Mouse (Mus musculus) hindlimb bud, embryonic 11.5 days (tissue): ENCODE measurements around the gene Cldn34c4.

Experiments used
- DNase-seq: peaks from one replicate; pipeline ENCODE4 v3.0.0-alpha.2; 2012; ENCODE audit warnings: low read depth, low spot score; ENCODE audit errors: extremely low spot score

The Cldn34c4 gene

DNA sequence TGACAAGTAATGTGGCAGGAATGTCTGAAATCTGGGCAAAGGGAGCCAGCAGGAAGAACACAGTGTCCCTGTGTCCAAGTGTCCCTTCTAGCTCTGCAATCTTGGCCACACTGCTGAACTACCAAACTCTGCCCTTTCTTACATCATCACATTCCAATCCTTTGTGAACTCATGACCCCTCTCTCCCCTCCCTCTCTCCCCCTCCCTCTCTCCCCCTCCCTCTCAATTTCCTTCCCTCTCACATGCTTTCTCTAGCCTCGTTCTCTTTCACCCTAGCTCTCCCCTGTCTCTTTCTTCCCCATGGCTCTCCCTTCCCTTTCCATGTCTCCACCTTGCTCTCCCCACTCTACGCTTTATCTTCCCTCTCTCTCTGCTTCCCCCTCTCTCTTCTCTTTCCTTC lies at the start of gene Cldn34c4:
TSS of gene Cldn34c4 (minus strand) at position 101 of the 400 bp plus-strand sequence.
- no peak for DNase-seq

DNA sequence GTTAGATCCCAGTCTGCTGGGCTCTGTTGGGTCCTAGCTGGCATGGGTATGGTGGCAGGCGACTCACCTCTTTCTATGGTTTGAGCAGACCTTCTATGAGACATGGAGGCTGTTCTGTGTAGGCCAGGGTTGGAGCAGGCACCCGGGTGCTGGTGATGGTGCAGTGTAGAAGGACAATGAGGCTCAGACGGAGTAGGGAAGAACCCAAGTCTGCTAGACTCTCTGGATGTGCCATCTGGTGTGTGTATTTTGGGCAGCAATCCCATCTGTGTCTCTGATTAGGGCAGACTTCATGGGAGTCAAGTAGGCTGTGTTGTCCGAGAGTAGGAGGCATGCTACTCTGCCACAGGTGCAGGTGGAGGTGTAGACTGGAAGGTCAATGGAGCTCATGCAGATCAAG lies 10.7 kb upstream of the Cldn34c4 start:
- DNase-seq, result no peak
